Mouse (Mus musculus): ENCODE measurements around the gene Ankrd17.

DNA sequence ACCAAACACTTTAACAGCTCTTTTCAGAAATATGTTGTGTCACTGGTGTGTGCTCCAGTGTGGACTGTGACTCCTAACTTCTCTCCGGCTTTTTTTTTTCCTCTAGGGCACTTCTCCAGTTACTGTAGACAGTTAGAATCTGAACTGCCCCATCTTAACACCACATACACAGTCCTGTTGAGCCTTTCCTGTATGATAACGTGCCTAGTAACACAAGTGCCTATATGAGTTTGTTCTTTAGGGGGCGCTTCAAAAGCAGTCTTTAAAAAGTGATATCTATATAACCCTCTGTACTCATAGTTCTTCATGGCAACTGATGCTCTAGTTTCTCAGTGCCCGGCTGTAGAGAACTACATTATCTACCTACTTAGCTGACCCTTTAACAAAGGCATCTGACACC lies 27.9 kb upstream of the Ankrd17 start:
- TF ChIP-seq CTCF (conservative IDR thresholded peaks at IDR 0.05; ENCODE audit: low read length), result no peak
- no peak for TF ChIP-seq NANOG (IDR thresholded peaks at IDR 0.05; ENCODE audit: borderline replicate concordance, low read length)
- TF ChIP-seq POU5F1 (IDR thresholded peaks at IDR 0.05; ENCODE audit: borderline replicate concordance, low read length), result no peak

Measured in E14TG2a.4 (cell line).